Mouse (Mus musculus) CH12.LX (cell line): ENCODE data around the gene Gdpd1. TPM values are rescaled to one million over a fixed set of nuclear protein-coding genes. Genes with fewer than 3 reads are reported as not detected.

ENCODE experiments used
- DNase-seq: peaks from one replicate; pipeline ENCODE4 v3.0.0-alpha.2; 2013; ENCODE audit errors: extremely low read depth
- H3K27ac ChIP-seq: 2 replicates; pipeline ENCODE4 v1.5.1; 2012; ENCODE audit warnings: low read depth, mild to moderate bottlenecking, control low read depth, moderate library complexity; ENCODE audit not compliant: insufficient read depth
- H3K27me3 ChIP-seq: replicated peaks from 2 replicates; pipeline ENCODE3; 2012; ENCODE audit warnings: inconsistent platforms
- H3K36me3 ChIP-seq, 2 experiments: replicated peaks in 1 of 2; 2 replicates each; pipeline versions ENCODE3 to v1.6.1; 2012; ENCODE audit warnings: inconsistent platforms in 1 of 2, low read length in 1 of 2, mild to moderate bottlenecking in 1 of 2, mixed read lengths in 1 of 2, moderate library complexity in 1 of 2; ENCODE audit not compliant: control insufficient read depth in 1 of 2, insufficient read depth in 1 of 2
- H3K4me1 ChIP-seq, 2 experiments: 2 replicates each; pipeline ENCODE4 v1.6.1; 2012; ENCODE audit warnings: inconsistent platforms in 1 of 2, moderate library complexity in 1 of 2; ENCODE audit not compliant: insufficient read depth in 2 of 2, control insufficient read depth in 1 of 2
- H3K4me2 ChIP-seq: 2 replicates; pipeline ENCODE4 v1.6.1; 2012; ENCODE audit warnings: low read depth, mild to moderate bottlenecking, control low read depth; ENCODE audit not compliant: poor library complexity, insufficient read depth, severe bottlenecking
- H3K4me3 ChIP-seq, 3 experiments: fragments of 150-350 bp in 1 of 3; sonication (generic) in 1 of 3; replicated peaks in 1 of 3; 2 replicates each; pipeline versions ENCODE3 to v1.5.1; 2011 to 2012; ENCODE audit warnings: low read depth in 2 of 3, low read length in 2 of 3, mild to moderate bottlenecking in 2 of 3, moderate library complexity in 2 of 3, control low read depth in 1 of 3, improper control_type of control experiment in 1 of 3, inconsistent platforms in 1 of 3, mixed read lengths in 1 of 3; ENCODE audit not compliant: poor library complexity in 1 of 3
- H3K79me2 ChIP-seq: replicated peaks from 2 replicates; pipeline ENCODE4 v1.6.1; 2012; ENCODE audit warnings: mild to moderate bottlenecking, moderate library complexity; ENCODE audit not compliant: control insufficient read depth, poor library complexity, insufficient read depth, severe bottlenecking; ENCODE audit errors: extremely low read depth
- H3K9ac ChIP-seq: 2 replicates; pipeline ENCODE4 v1.6.1; 2012; ENCODE audit warnings: low read depth, mild to moderate bottlenecking, control low read depth, moderate library complexity; ENCODE audit not compliant: insufficient read depth
- H3K9me3 ChIP-seq: replicated peaks from 2 replicates; pipeline ENCODE3; 2012; ENCODE audit warnings: low read length, inconsistent platforms, mixed read lengths
- BHLHE40 ChIP-seq: IDR thresholded peaks from 2 replicates; pipeline ENCODE4 v1.6.1; 2011; ENCODE audit warnings: mild to moderate bottlenecking, low read depth, low read length, improper control_type of control experiment
- CHD1 ChIP-seq: IDR thresholded peaks from 2 replicates; pipeline ENCODE4 v1.6.1; 2012; ENCODE audit warnings: low read depth, low read length, improper control_type of control experiment, inconsistent platforms
- CHD2 ChIP-seq: IDR thresholded peaks from 2 replicates; pipeline ENCODE4 v1.6.1; 2011; ENCODE audit warnings: low read length, improper control_type of control experiment
- E2F4 ChIP-seq: IDR thresholded peaks from 2 replicates; pipeline ENCODE4 v1.6.1; 2011; ENCODE audit warnings: low read depth, low read length, improper control_type of control experiment; ENCODE audit not compliant: insufficient replicate concordance
- EP300 ChIP-seq: IDR thresholded peaks from 2 replicates; pipeline ENCODE4 v1.6.1; 2011; ENCODE audit warnings: low read length, improper control_type of control experiment
- HCFC1 ChIP-seq: IDR thresholded peaks from 2 replicates; pipeline ENCODE4 v1.6.1; 2012; ENCODE audit warnings: low read depth, mild to moderate bottlenecking, inconsistent platforms, low read length, improper control_type of control experiment
- IRF4 ChIP-seq: IDR thresholded peaks from 2 replicates; pipeline ENCODE4 v1.6.1; 2014; ENCODE audit warnings: low read depth, mild to moderate bottlenecking, inconsistent platforms, low read length, improper control_type of control experiment
- MAX ChIP-seq: IDR thresholded peaks from 2 replicates; pipeline ENCODE4 v1.6.1; 2011; ENCODE audit warnings: low read length, improper control_type of control experiment
- MXI1 ChIP-seq: IDR thresholded peaks from 2 replicates; pipeline ENCODE4 v1.6.1; 2011; ENCODE audit warnings: mild to moderate bottlenecking, low read depth, low read length, improper control_type of control experiment
- MYC ChIP-seq: IDR thresholded peaks from 2 replicates; pipeline ENCODE4 v1.6.1; 2011; ENCODE audit warnings: low read depth, mild to moderate bottlenecking, improper control_type of control experiment, low read length
- NELFE ChIP-seq: IDR thresholded peaks from 2 replicates; pipeline ENCODE4 v1.6.1; 2011; ENCODE audit warnings: low read depth, low read length, improper control_type of control experiment
- RAD21 ChIP-seq: IDR thresholded peaks from 2 replicates; pipeline ENCODE4 v1.6.1; 2011; ENCODE audit warnings: low read depth, mild to moderate bottlenecking, low read length, improper control_type of control experiment, moderate library complexity
- RCOR1 ChIP-seq: conservative IDR thresholded peaks from 2 replicates; pipeline ENCODE4 v1.6.1; 2012; ENCODE audit warnings: low read depth, mild to moderate bottlenecking, inconsistent platforms, low read length, improper control_type of control experiment
- SIN3A ChIP-seq: IDR thresholded peaks from 2 replicates; pipeline ENCODE4 v1.6.1; 2012; ENCODE audit warnings: low read length, improper control_type of control experiment, inconsistent platforms
- TBP ChIP-seq: conservative IDR thresholded peaks from 2 replicates; pipeline ENCODE4 v1.6.1; 2011; ENCODE audit warnings: low read depth, low read length, improper control_type of control experiment
- UBTF ChIP-seq: IDR thresholded peaks from 2 replicates; pipeline ENCODE4 v1.6.1; 2012; ENCODE audit warnings: low read depth, mild to moderate bottlenecking, inconsistent platforms, low read length, improper control_type of control experiment, moderate library complexity
- ZC3H11A ChIP-seq: IDR thresholded peaks from 2 replicates; pipeline ENCODE4 v1.6.1; 2012; ENCODE audit warnings: low read depth, mild to moderate bottlenecking, inconsistent platforms, low read length, improper control_type of control experiment
- ZKSCAN1 ChIP-seq: IDR thresholded peaks from 2 replicates; pipeline ENCODE4 v1.6.1; 2012; ENCODE audit warnings: low read depth, inconsistent platforms, low read length, improper control_type of control experiment, borderline replicate concordance
- ZNF384 ChIP-seq: IDR thresholded peaks from 2 replicates; pipeline ENCODE4 v1.6.1; 2012; ENCODE audit warnings: low read depth, low read length, improper control_type of control experiment, inconsistent platforms
- dilution Hi-C: fragments of 300-500 bp; cut with MboI; formaldehyde crosslinking; loops from 2 replicates; pipeline ENCODE4 v1.14.3; 2020; ENCODE audit warnings: low sequenced_read_pairs; ENCODE audit not compliant: extremely low pct_unique_long_range_greater_than_20kb, extremely low pct_ligation_motif_present
- in situ Hi-C: fragments of 300-500 bp; cut with MboI; formaldehyde crosslinking; loops from 3 replicates; pipeline ENCODE4 v1.14.3; 2019; ENCODE audit warnings: low sequenced_read_pairs, low pct_ligation_motif_present, low pct_unique_long_range_greater_than_20kb, mixed read lengths
- polyA plus RNA-seq: library from polyadenylated mRNA; unstranded; fragments of >175 nt; gene quantifications from 2 replicates; pipeline ENCODE4 v1.2.1, GENCODE M21; 2012; ENCODE audit warnings: low read depth; ENCODE audit not compliant: insufficient read length
- total RNA-seq, 2 experiments: library from RNA; depleted of rRNA; stranded (reverse); fragments of 300-350 nt in 1 of 2; fragments of >200 nt in 1 of 2; gene quantifications; 2 replicates each; pipeline ENCODE4 v1.2.3; 2012 to 2014

Gdpd1 gene
- total and polyA plus RNA-seq, 3 experiments = 2.3 to 3.9 (median 2.7) TPM

DNA sequence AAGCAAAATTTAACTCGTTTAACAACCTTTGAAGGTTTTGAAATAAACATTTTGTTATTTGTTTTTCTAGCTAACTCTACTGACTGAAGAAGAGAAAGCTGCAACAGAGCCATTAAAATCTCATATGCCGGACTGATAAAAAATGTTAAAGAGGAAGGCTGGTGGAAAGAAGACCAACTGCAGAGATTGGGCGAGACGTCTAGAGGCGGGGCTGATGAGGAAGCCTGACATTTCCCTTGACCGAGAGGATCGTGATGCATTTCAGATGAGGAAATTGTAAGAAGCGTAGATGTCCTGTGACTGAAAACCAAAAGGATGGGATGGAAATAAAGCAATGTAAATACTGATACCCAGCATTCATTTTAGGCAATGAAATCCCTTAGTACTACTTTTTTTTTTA, 48.0 kb upstream of the Gdpd1 start:
- dilution Hi-C loops = no loop called here
- Histone ChIP-seq H3K4me2 (no peak overlapping the region), H3K79me2 (no peaks in the 10 kb centered on the region; the same call in 1 of the 2 replicates), H3K27me3 (no peaks in the 10 kb centered on the region), H3K9ac (no peak overlapping the region), H3K27ac (no peak overlapping the region), H3K4me1 (peaks cover 0 to 3% of the 10 kb centered on the region in 2 experiments; a peak in 1 of 4 replicates), H3K36me3 (peaks cover 36 to 73% of the 10 kb centered on the region in 2 experiments), H3K9me3 (no peaks in the 10 kb centered on the region), H3K4me3 (no peak overlapping the region)
- in situ Hi-C loops = no loop called here
- DNase-seq = no peak
- TF ChIP-seq ZKSCAN1 (no peak), MXI1 (no peak), HCFC1 (no peak), ZNF384 (no peak)

DNA sequence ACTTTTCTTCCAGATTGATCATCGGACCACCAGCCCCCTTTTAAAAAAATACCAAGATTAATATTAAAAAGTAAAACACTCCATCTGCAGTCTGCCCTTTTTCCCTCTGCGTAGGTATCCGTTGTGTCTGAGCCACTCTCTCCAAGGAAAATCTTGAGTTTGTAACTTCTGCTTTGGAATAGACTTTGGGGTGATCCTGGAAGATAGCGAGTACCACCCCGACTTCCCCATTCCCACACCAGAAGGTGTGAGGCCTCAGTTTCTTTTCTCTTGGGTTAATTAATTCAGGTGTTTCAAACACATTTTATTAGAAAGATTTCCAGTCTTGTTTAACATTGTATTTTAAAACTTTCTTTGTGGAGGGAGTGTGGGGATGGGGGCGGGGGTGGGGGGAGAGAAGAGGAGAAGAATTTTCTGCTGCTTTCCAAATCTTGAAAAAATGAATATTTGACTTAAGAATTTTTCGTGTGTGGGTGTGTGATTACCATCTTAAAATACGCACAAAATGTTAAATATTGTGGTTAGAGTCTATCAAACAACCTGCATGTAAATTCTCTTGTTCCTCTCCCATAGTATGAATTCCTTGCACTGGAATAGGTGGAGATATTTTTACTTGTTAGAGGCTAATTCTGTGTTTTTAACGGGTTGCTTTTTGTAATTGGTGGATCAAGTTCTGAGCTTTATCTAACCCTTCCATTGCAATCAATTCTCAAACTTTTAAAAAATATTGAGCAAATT, 36.5 kb upstream of the Gdpd1 start:
- H3K36me3 ChIP-seq = peaks cover 14 to 46% of the 10 kb centered on the region in 2 experiments

DNA sequence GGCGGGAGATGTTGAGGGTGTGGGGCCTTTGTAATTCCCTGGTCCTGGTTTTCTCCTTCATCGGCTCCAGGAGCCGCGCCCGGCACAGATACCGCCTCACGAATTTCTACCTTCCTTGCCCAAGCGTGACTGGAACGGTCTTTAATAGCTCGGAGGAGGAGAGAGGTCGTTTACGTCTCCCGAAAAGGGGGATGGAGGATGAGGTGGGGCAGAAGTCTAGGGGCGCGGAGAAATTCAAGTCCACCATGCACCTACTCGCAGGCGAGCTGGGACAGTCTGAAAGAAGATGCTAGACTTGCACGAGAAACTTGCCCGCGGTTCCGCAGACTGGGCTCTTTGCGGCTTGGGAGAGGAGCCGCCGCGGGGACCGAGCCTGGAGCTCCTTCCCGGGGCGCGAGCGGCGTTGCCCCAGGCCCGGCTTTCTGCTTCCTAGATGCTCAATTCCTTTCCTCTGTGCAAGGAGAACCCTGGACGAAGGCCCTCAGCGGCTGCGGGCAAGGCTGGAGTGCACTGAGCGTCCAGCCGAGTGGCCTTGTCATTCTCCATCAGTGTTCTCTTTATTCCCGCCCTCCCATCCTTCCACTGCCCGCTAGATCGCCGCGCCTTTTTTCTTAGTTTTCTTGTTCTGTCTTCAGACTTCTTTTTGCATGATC, 35.8 kb upstream of the Gdpd1 start:
- peak; percentile 26 for DNase-seq
- Histone ChIP-seq H3K27me3 (no peaks in the 10 kb centered on the region), H3K4me2 (peak overlapping the region; percentile 100), H3K36me3 (peaks cover 17 to 46% of the 10 kb centered on the region in 2 experiments), H3K79me2 (peaks cover 64% of the 10 kb centered on the region), H3K4me3 (peak overlapping the region; percentile 66 to 88 (median 78)), H3K9me3 (no peaks in the 10 kb centered on the region), H3K27ac (peak overlapping the region; percentile 63), H3K4me1 (peaks cover 0 to 36% of the 10 kb centered on the region in 2 experiments; a peak in 2 of 4 replicates), H3K9ac (peak overlapping the region; percentile 87)
- in situ Hi-C loops = no loop called here
- TF ChIP-seq EP300 (no peak), NELFE (peak; percentile 26; the same call in 1 of the 2 replicates), E2F4 (peak; percentile 85; the same call in 1 of the 2 replicates), MYC (no peak), SIN3A (0 out of 2 replicates have a peak, but pooled peaks have one; percentile 4), TBP (0 out of 2 replicates have a peak, but pooled peaks have one; percentile 18), RAD21 (no peak), HCFC1 (no peak), MAX (no peak), UBTF (peak; percentile 72), RCOR1 (no peak), ZC3H11A (no peak), BHLHE40 (peak; percentile 1; the same call in 1 of the 2 replicates), MXI1 (peak; percentile 77), IRF4 (no peak)
- dilution Hi-C loops = no loop called here

More for the DNA sequence above, 36.5 kb upstream of the Gdpd1 start:
- Histone ChIP-seq H3K9ac (peak overlapping the region; percentile 87), H3K9me3 (no peaks in the 10 kb centered on the region), H3K4me3 (peak overlapping the region; percentile 66 to 88 (median 78)), H3K27me3 (no peaks in the 10 kb centered on the region), H3K79me2 (peaks cover 70% of the 10 kb centered on the region), H3K4me2 (peak overlapping the region; percentile 100), H3K27ac (no peak overlapping the region), H3K4me1 (peaks cover 0 to 36% of the 10 kb centered on the region in 2 experiments; a peak in 2 of 4 replicates)
- dilution Hi-C loops = no loop called here
- no peak for DNase-seq
- in situ Hi-C loops = no loop called here
- TF ChIP-seq CHD2 (no peak), CHD1 (peak; percentile 57; the same call in 1 of the 2 replicates)
